Mouse (Mus musculus) E14TG2a.4 (cell line): ENCODE measurements around the gene Bcas3.

Experiments used
- CTCF ChIP-seq: conservative IDR thresholded peaks from 2 replicates; pipeline ENCODE4 v1.5.1; 2014; ENCODE audit warnings: low read length
- POU5F1 ChIP-seq: IDR thresholded peaks from 2 replicates; pipeline ENCODE4 v1.6.1; 2014; ENCODE audit warnings: low read length, borderline replicate concordance

- no peak for TF ChIP-seq CTCF
- no peak for TF ChIP-seq POU5F1
Observed at GRCm38 (mm10) chr11:85572590-85572989, 219.6 kb downstream of the Bcas3 start.
